In the genomic region with DNA sequence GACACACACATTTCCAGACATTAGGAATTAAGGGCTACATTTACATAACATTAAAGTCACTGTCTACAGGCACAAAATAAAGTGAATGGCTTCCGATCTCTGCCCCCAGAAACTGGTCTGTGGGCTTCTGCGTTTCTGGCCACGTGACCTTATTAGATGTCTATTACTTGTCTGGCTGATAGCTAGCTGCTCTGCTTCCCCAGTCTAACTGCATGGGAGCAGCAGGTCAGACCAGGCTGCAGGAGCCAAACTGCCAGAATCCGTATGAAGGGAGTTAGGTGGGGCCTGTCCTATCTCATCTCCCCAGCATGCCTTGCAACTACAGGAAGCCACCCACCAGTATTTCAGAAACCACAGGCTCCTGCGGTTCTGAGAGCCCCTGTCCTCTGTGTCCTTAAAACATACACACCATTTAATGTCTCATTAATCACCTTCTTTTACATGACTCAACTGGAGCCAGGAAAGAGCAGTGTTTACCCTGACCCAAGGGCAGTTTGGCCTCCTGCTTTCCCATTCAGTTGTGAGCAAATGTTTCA, we compare ENCODE assay signal across 11 mouse cellular contexts. TPM values are rescaled to one million over a fixed set of nuclear protein-coding genes. Genes with fewer than 3 reads are reported as not detected.
DNase-seq lines count a peak whose midpoint lies in the region; ATAC-seq and TF ChIP-seq lines count a peak whose summit lies in the region.
"Had no signal": no experiment of that assay in that cellular context is flagged by ENCODE, and none has a peak within 500 bp of the region (broad histone marks: within the 10 kb centered on the region; RNA-seq: fewer than 3 reads in every experiment).

No protein-coding gene starts in this region.

- no peak for TF ChIP-seq EP300 in lung, postnatal 0 days (IDR thresholded peaks at IDR 0.05)

- 39% methylated on average over 5 of the region's 5 CpGs for WGBS in kidney, embryonic 14.5 days
- WGBS in lung, postnatal 0 days, result 34% methylated on average over 5 of the region's 5 CpGs
- WGBS in thymus, adult 2 months, result 6% methylated on average over 5 of the region's 5 CpGs

- H3K36me3 ChIP-seq in kidney, embryonic 14.5 days (ENCODE audit: control insufficient read depth, insufficient read depth, low read length), result no peaks in the 10 kb centered on the region
- H3K36me3 ChIP-seq in lung, postnatal 0 days (ENCODE audit: insufficient read depth, low read length), result no peaks in the 10 kb centered on the region
- no peaks in the 10 kb centered on the region for H3K36me3 ChIP-seq in thymus, adult 2 months (ENCODE audit: control insufficient read depth, insufficient read depth, low read length)
- H3K36me3 ChIP-seq: embryonic facial prominence, embryonic 13.5 days; limb, embryonic 15.5 days had no signal

- no peak for TF ChIP-seq CTCF in lung, postnatal 0 days (IDR thresholded peaks at IDR 0.05)
- no peak for TF ChIP-seq CTCF in thymus, adult 2 months (IDR thresholded peaks at IDR 0.05; ENCODE audit: borderline replicate concordance, control insufficient read depth, extremely low read depth, insufficient read depth, low read length, poor library complexity)

- no peak overlapping the region for H3K9ac ChIP-seq in kidney, embryonic 14.5 days (ENCODE audit: low read depth, low read length)
- no peak overlapping the region for H3K9ac ChIP-seq in lung, postnatal 0 days (replicated peaks; ENCODE audit: low read depth)
- H3K9ac ChIP-seq: embryonic facial prominence, embryonic 13.5 days; limb, embryonic 15.5 days had no signal

- no peak overlapping the region for H3K27ac ChIP-seq in kidney, embryonic 14.5 days (ENCODE audit: low read depth, low read length)
- no peak overlapping the region for H3K27ac ChIP-seq in lung, postnatal 0 days (ENCODE audit: low read length)
- peak overlapping the region; percentile 92 for H3K27ac ChIP-seq in thymus, adult 2 months (ENCODE audit: control insufficient read depth, insufficient read depth, low read length)
- H3K27ac ChIP-seq: embryonic facial prominence, embryonic 13.5 days; limb, embryonic 15.5 days had no signal

- TF ChIP-seq POLR2A in thymus, adult 2 months (IDR thresholded peaks at IDR 0.05; ENCODE audit: control insufficient read depth, extremely low read depth, insufficient read depth, low read length, poor library complexity), result no peak

- DNase-seq in kidney, adult 8-10 months, result no peak
- peak; percentile 11 for DNase-seq in c-Kit-negative CD71-positive TER-119-positive erythroid progenitor cells, embryonic 14.5 days (ENCODE audit: low read depth, low spot score)
- DNase-seq in lung, postnatal 0 days (ENCODE audit: low spot score), result peak; percentile 7
- peak; percentile 75 for DNase-seq in thymus, adult 2 months
- DNase-seq in testis, postnatal 14 days (ENCODE audit: low spot score), result no peak
- no peak for DNase-seq in urinary bladder, postnatal 4 days (ENCODE audit: low spot score in 2 of 2)
- no peak for DNase-seq in cerebellum, adult 9-11 months

- no peaks in the 10 kb centered on the region for H3K27me3 ChIP-seq in kidney, embryonic 14.5 days (ENCODE audit: control insufficient read depth, insufficient read depth, low read length)
- H3K27me3 ChIP-seq in lung, postnatal 0 days (replicated peaks; ENCODE audit: insufficient read depth, low read length), result no peaks in the 10 kb centered on the region
- H3K27me3 ChIP-seq in thymus, adult 2 months (ENCODE audit: control insufficient read depth, insufficient read depth, low read length), result no peaks in the 10 kb centered on the region
- H3K27me3 ChIP-seq: embryonic facial prominence, embryonic 13.5 days; limb, embryonic 15.5 days had no signal

- H3K9me3 ChIP-seq in kidney, embryonic 14.5 days (ENCODE audit: control insufficient read depth, low read length), result no peaks in the 10 kb centered on the region
- no peaks in the 10 kb centered on the region for H3K9me3 ChIP-seq in lung, postnatal 0 days (ENCODE audit: low read length)
- H3K9me3 ChIP-seq: embryonic facial prominence, embryonic 13.5 days; limb, embryonic 15.5 days had no signal

- H3K4me2 ChIP-seq in kidney, embryonic 14.5 days (replicated peaks; ENCODE audit: low read depth, low read length), result no peak overlapping the region
- H3K4me2 ChIP-seq in lung, postnatal 0 days (replicated peaks; ENCODE audit: low read depth, low read length), result no peak overlapping the region
- H3K4me2 ChIP-seq: embryonic facial prominence, embryonic 13.5 days; limb, embryonic 15.5 days had no signal

- no peak overlapping the region for H3K4me3 ChIP-seq in kidney, embryonic 14.5 days (ENCODE audit: low read length)
- no peak overlapping the region for H3K4me3 ChIP-seq in lung, postnatal 0 days (ENCODE audit: low read depth, low read length)
- no peak overlapping the region for H3K4me3 ChIP-seq in thymus, adult 2 months (ENCODE audit: control insufficient read depth, insufficient read depth, low read length)
- H3K4me3 ChIP-seq: embryonic facial prominence, embryonic 13.5 days; limb, embryonic 15.5 days had no signal

- no peaks in the 10 kb centered on the region for H3K4me1 ChIP-seq in kidney, embryonic 14.5 days (ENCODE audit: control insufficient read depth, insufficient read depth, low read length)
- H3K4me1 ChIP-seq in lung, postnatal 0 days (ENCODE audit: insufficient read depth, low read depth, low read length), result no peaks in the 10 kb centered on the region
- H3K4me1 ChIP-seq in thymus, adult 2 months (replicated peaks; ENCODE audit: control insufficient read depth, insufficient read depth, low read length), result peaks cover 38% of the 10 kb centered on the region
- H3K4me1 ChIP-seq: embryonic facial prominence, embryonic 13.5 days; limb, embryonic 15.5 days had no signal

- ATAC-seq in kidney, embryonic 14.5 days (ENCODE audit: low FRiP score, low TSS enrichment), result peak; percentile 66; the same call in 1 of the 2 replicates
- ATAC-seq in lung, postnatal 0 days, result no peak

RNA-seq across cellular contexts. Expression of a gene that starts 27.7 kb away (rescaled TPM):
- polyA plus RNA-seq in kidney, embryonic 14.5 days (2014; fragmentation: Nextera tagmentation; extraction: Ambion mirVana), result 0.31 and 0.79 TPM in 2 replicates
- polyA plus RNA-seq in lung, postnatal 0 days (2015; fragmentation: Nextera tagmentation; extraction: Ambion mirVana), result 1.7 TPM in 2 replicates
- 645 and 923 TPM in 2 replicates for polyA plus RNA-seq in thymus, adult 2 months (2012; rRNA removed)

RNA-seq across cellular contexts. Expression of a gene that starts 29.4 kb away (rescaled TPM):
- polyA plus RNA-seq in kidney, embryonic 14.5 days (2014; fragmentation: Nextera tagmentation; extraction: Ambion mirVana), result not detected in 2 replicates
- not detected in 2 replicates for polyA plus RNA-seq in lung, postnatal 0 days (2015; fragmentation: Nextera tagmentation; extraction: Ambion mirVana)
- not detected in 2 replicates for polyA plus RNA-seq in thymus, adult 2 months (2012; rRNA removed)
- polyA plus RNA-seq: embryonic facial prominence, embryonic 13.5 days; heart, postnatal 0 days; limb, embryonic 15.5 days had no signal

Comparison
In these comparisons a context has a peak if more than half of its experiments do, and no peak if none do; other contexts are left out.
1. DNase-seq: peak in c-Kit-negative CD71-positive TER-119-positive erythroid progenitor cells, embryonic 14.5 days (single experiment), lung, postnatal 0 days (single experiment) and thymus, adult 2 months (single experiment); none in kidney, adult 8-10 months (0 of 2), testis, postnatal 14 days (single experiment), urinary bladder, postnatal 4 days (0 of 2) and cerebellum, adult 9-11 months (single experiment).
2. RNA of a gene that starts 27.7 kb away (polyA plus RNA-seq): 645 to 923 TPM in thymus, adult 2 months; 1.7 TPM in lung, postnatal 0 days and 0.31 to 0.79 TPM in kidney, embryonic 14.5 days; every median in the first group is over 100 times any median in the second.